Mouse (Mus musculus) neural tube, embryonic 13.5 days (tissue): ENCODE results near the gene Tdgf1. TPM values are rescaled to one million over a fixed set of nuclear protein-coding genes. Genes with fewer than 3 reads are reported as not detected.

Experiments
- ATAC-seq: fragments of 200-750 bp; cut with Nextera tagmentation; 2 replicates; pipeline ENCODE4 v1.8.0; 2017; ENCODE audit warnings: low read depth, mild to moderate bottlenecking, moderate TSS enrichment, moderate library complexity
- H3K27ac ChIP-seq: fragments of 300-500 bp; sonication (generic); replicated peaks from 2 replicates; pipeline ENCODE4 v1.5.1; 2015; ENCODE audit warnings: moderate library complexity, mild to moderate bottlenecking, inconsistent platforms
- H3K27me3 ChIP-seq: fragments of 300-500 bp; sonication (generic); 2 replicates; pipeline ENCODE4 v1.6.1; 2015; ENCODE audit warnings: mild to moderate bottlenecking, inconsistent platforms
- H3K36me3 ChIP-seq: fragments of 300-500 bp; sonication (generic); 2 replicates; pipeline ENCODE4 v1.6.1; 2015; ENCODE audit warnings: mild to moderate bottlenecking, inconsistent platforms
- H3K4me1 ChIP-seq: fragments of 300-500 bp; sonication (generic); replicated peaks from 2 replicates; pipeline ENCODE4 v1.6.1; 2015; ENCODE audit warnings: inconsistent platforms
- H3K4me2 ChIP-seq: fragments of 300-500 bp; sonication (generic); 2 replicates; pipeline ENCODE4 v1.6.1; 2015; ENCODE audit warnings: inconsistent platforms, mild to moderate bottlenecking, moderate library complexity
- H3K4me3 ChIP-seq: fragments of 300-500 bp; sonication (generic); 2 replicates; pipeline ENCODE4 v1.5.1; 2015; ENCODE audit warnings: mild to moderate bottlenecking, inconsistent platforms
- H3K9ac ChIP-seq: fragments of 300-500 bp; sonication (generic); 2 replicates; pipeline ENCODE4 v1.6.1; 2015; ENCODE audit warnings: moderate library complexity, mild to moderate bottlenecking, inconsistent platforms
- H3K9me3 ChIP-seq: fragments of 300-500 bp; sonication (generic); 2 replicates; pipeline ENCODE4 v1.6.1; 2016; ENCODE audit warnings: inconsistent platforms
- WGBS: fragments of 180-500 bp; shearing (Covaris S2); methylation state at CpG from one replicate; pipeline ENCODE4 v1.1.7; 2015; 5-methylcytosine and 5-hydroxymethylcytosine counted together
- polyA plus RNA-seq: library from polyadenylated mRNA; unstranded; fragments of >200 nt; fragmentation: Nextera tagmentation; extraction: Ambion mirVana; gene quantifications from 2 replicates; pipeline ENCODE4 v1.2.1, GENCODE M21; 2015

The Tdgf1 gene
- polyA plus RNA-seq, 1 experiment from 2014 or later, result 0.22 TPM

GRCm38 (mm10) chr9:110902271-110902670 lies 43.7 kb downstream of the Tdgf1 start:
- no peaks in the 10 kb centered on the region for H3K27me3 ChIP-seq
- no peak overlapping the region for H3K27ac ChIP-seq
- H3K9me3 ChIP-seq, result peaks cover 8% of the 10 kb centered on the region; the same call in 1 of the 2 replicates
- H3K9ac ChIP-seq, result no peak overlapping the region
- no peak for ATAC-seq
- no peak overlapping the region for H3K4me3 ChIP-seq
- WGBS, result 95% methylated on average over 4 of the region's 4 CpGs
- no peak overlapping the region for H3K4me2 ChIP-seq
- H3K36me3 ChIP-seq, result no peaks in the 10 kb centered on the region
- no peaks in the 10 kb centered on the region for H3K4me1 ChIP-seq

GRCm38 (mm10) chr9:110901204-110901603 lies 44.8 kb downstream of the Tdgf1 start:
- Histone ChIP-seq H3K9ac (no peak overlapping the region), H3K9me3 (no peaks in the 10 kb centered on the region), H3K4me2 (no peak overlapping the region), H3K4me1 (0 out of 2 replicates have a peak, but pooled peaks cover 4% of the 10 kb centered on the region), H3K4me3 (no peak overlapping the region), H3K27ac (no peak overlapping the region), H3K36me3 (no peaks in the 10 kb centered on the region), H3K27me3 (no peaks in the 10 kb centered on the region)
- ATAC-seq, result no peak
- WGBS, result 88% methylated on average over 6 of the region's 6 CpGs

DNA sequence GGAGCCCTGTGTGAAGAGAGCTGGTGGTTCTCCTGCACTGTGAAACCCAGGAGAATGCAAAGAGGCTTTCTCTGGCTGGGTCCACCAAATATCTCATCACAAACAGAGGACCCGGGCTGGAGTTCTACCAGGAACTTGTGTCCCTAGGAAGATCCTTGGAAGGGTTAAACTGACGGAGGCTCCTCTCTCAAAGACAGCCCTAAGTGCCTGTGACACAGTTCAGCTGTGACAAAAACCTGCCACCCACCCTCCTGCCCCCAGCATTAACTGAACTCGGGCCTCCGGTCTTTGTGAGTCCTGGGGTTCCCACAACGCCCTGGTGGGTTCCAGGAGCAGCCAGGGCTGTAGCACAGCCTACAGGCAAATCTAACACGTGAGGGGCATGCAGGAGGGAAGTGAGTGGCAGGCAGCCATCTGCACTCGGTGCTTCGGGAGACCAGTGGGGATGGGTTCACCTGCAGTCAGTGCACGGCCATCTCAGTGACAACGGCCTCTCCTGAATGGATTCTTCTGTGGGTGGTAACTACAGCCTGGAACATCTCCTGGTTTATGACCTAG lies 46.4 kb downstream of the Tdgf1 start:
- 61% methylated on average over 10 of the region's 10 CpGs for WGBS
- Histone ChIP-seq H3K27ac (no peak overlapping the region), H3K27me3 (no peaks in the 10 kb centered on the region), H3K36me3 (no peaks in the 10 kb centered on the region), H3K9ac (no peak overlapping the region), H3K4me3 (no peak overlapping the region), H3K9me3 (no peaks in the 10 kb centered on the region), H3K4me2 (no peak overlapping the region), H3K4me1 (peaks cover 11% of the 10 kb centered on the region; the same call in 1 of the 2 replicates)
- no peak for ATAC-seq

- H3K4me3 ChIP-seq, result no peak overlapping the region
- 7% methylated on average over 6 of the region's 6 CpGs for WGBS
- H3K27me3 ChIP-seq, result no peaks in the 10 kb centered on the region
These were observed 49.4 kb downstream of the Tdgf1 start for GRCm38 (mm10) chr9:110896595-110896994.

GRCm38 (mm10) chr9:110895994-110896393 lies 50.0 kb downstream of the Tdgf1 start:
- 11% methylated on average over 7 of the region's 7 CpGs for WGBS
- Histone ChIP-seq H3K9ac (no peak overlapping the region), H3K4me1 (peaks cover 11% of the 10 kb centered on the region; the same call in 1 of the 2 replicates), H3K4me2 (peak overlapping the region; percentile 33), H3K4me3 (no peak overlapping the region), H3K9me3 (no peaks in the 10 kb centered on the region), H3K27ac (no peak overlapping the region), H3K36me3 (no peaks in the 10 kb centered on the region), H3K27me3 (no peaks in the 10 kb centered on the region)
- ATAC-seq, result peak; percentile 65; the same call in 1 of the 2 replicates

More at GRCm38 (mm10) chr9:110896595-110896994, 49.4 kb downstream of the Tdgf1 start:
- Histone ChIP-seq H3K4me2 (peak overlapping the region; percentile 33), H3K27ac (no peak overlapping the region), H3K36me3 (no peaks in the 10 kb centered on the region), H3K9ac (no peak overlapping the region), H3K4me1 (peaks cover 11% of the 10 kb centered on the region; the same call in 1 of the 2 replicates), H3K9me3 (no peaks in the 10 kb centered on the region)
- ATAC-seq, result peak; percentile 25; the same call in 1 of the 2 replicates

GRCm38 (mm10) chr9:110895507-110895906 lies 50.5 kb downstream of the Tdgf1 start:
- H3K9ac ChIP-seq, result no peak overlapping the region
- no peak overlapping the region for H3K27ac ChIP-seq
- no peak overlapping the region for H3K4me2 ChIP-seq
- H3K4me1 ChIP-seq, result peaks cover 11% of the 10 kb centered on the region; the same call in 1 of the 2 replicates
- H3K4me3 ChIP-seq, result no peak overlapping the region
- H3K27me3 ChIP-seq, result no peaks in the 10 kb centered on the region
- WGBS, result 56% methylated on average over 5 of the region's 5 CpGs
- ATAC-seq, result no peak; the same call in 1 of the 2 replicates
- H3K36me3 ChIP-seq, result no peaks in the 10 kb centered on the region
- no peaks in the 10 kb centered on the region for H3K9me3 ChIP-seq

DNA sequence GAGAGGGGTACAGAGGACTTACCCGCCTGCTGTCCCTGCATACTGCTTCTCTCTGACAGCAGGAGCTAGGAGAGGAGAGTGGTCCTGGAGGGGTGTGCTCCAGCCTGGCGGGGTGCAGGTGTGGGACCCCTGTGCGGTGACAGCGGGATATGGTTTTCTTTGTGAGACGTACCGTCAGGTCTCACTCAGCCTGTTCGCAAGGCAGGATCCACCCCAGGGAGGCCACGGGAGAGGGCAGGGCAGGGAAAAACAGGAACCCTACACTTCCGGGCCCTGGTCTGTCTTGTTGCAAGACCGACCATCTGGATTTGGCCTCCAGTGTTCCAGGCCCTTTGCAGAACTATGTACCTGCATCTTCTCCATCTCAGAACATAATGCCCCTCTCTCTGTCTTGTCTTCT lies 52.5 kb downstream of the Tdgf1 start:
- no peak for ATAC-seq
- Histone ChIP-seq H3K4me1 (peaks cover 11% of the 10 kb centered on the region; the same call in 1 of the 2 replicates), H3K4me3 (no peak overlapping the region), H3K4me2 (no peak overlapping the region), H3K9ac (no peak overlapping the region), H3K27ac (no peak overlapping the region), H3K36me3 (no peaks in the 10 kb centered on the region), H3K9me3 (no peaks in the 10 kb centered on the region), H3K27me3 (no peaks in the 10 kb centered on the region)
- 79% methylated on average over 10 of the region's 10 CpGs for WGBS

DNA sequence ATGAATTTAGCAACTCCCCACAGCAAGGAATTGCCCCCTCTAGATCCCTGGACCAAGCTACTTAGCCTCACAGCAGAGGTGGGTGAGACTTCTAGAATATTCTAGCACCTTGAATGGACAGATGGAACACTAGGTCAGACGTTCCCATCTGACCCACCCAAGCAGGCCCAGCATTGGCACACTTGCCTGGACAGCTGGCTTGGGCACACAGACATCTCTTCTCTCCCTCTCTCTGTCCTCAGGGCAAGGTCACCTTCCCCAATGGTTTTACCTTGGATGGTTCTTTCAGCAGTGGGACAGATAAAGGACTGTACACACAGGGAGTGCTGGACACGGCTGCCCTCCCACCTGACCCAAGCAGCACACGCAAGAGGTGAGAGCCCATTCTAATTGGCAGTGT lies 53.4 kb downstream of the Tdgf1 start:
- Histone ChIP-seq H3K27ac (no peak overlapping the region), H3K9ac (no peak overlapping the region), H3K4me2 (no peak overlapping the region), H3K27me3 (no peaks in the 10 kb centered on the region), H3K9me3 (no peaks in the 10 kb centered on the region), H3K4me1 (peaks cover 11% of the 10 kb centered on the region; the same call in 1 of the 2 replicates), H3K4me3 (no peak overlapping the region), H3K36me3 (no peaks in the 10 kb centered on the region)
- WGBS, result 84% methylated on average over 3 of the region's 3 CpGs
- ATAC-seq, result no peak

GRCm38 (mm10) chr9:110891077-110891828 lies 54.7 kb downstream of the Tdgf1 start:
- no peak overlapping the region for H3K9ac ChIP-seq

GRCm38 (mm10) chr9:110890026-110890783 lies 55.8 kb downstream of the Tdgf1 start:
- no peaks in the 10 kb centered on the region for H3K4me1 ChIP-seq
- H3K4me2 ChIP-seq, result no peak overlapping the region
- H3K9ac ChIP-seq, result no peak overlapping the region
- H3K4me3 ChIP-seq, result no peak overlapping the region
- no peak for ATAC-seq
- H3K27ac ChIP-seq, result no peak overlapping the region
- WGBS, result 14% methylated on average over 21 of the region's 21 CpGs
- no peaks in the 10 kb centered on the region for H3K9me3 ChIP-seq
- H3K27me3 ChIP-seq, result no peaks in the 10 kb centered on the region
- H3K36me3 ChIP-seq, result no peaks in the 10 kb centered on the region

More at GRCm38 (mm10) chr9:110891077-110891828, 54.7 kb downstream of the Tdgf1 start:
- ATAC-seq, result no peak
- Histone ChIP-seq H3K27me3 (no peaks in the 10 kb centered on the region), H3K4me1 (peaks cover 8% of the 10 kb centered on the region; the same call in 1 of the 2 replicates), H3K27ac (no peak overlapping the region), H3K4me3 (no peak overlapping the region), H3K36me3 (no peaks in the 10 kb centered on the region), H3K9me3 (no peaks in the 10 kb centered on the region), H3K4me2 (no peak overlapping the region)
- 79% methylated on average over 12 of the region's 12 CpGs for WGBS
